Mouse (Mus musculus) forebrain, embryonic 13.5 days (tissue): ENCODE results near the gene Fem1a. TPM values are rescaled to one million over a fixed set of nuclear protein-coding genes. Genes with fewer than 3 reads are reported as not detected.

Experiments
- ATAC-seq: fragments of 200-750 bp; cut with Nextera tagmentation; 2 replicates; pipeline ENCODE4 v1.8.0; 2017
- H3K27ac ChIP-seq: fragments of 300-500 bp; sonication (generic); 2 replicates; pipeline ENCODE4 v1.5.1; 2015; ENCODE audit warnings: inconsistent platforms, mild to moderate bottlenecking, moderate library complexity
- H3K27me3 ChIP-seq: fragments of 300-500 bp; sonication (generic); 2 replicates; pipeline ENCODE4 v1.6.1; 2015; ENCODE audit warnings: mild to moderate bottlenecking, inconsistent platforms
- H3K36me3 ChIP-seq: fragments of 300-500 bp; sonication (generic); 2 replicates; pipeline ENCODE4 v1.6.1; 2015; ENCODE audit warnings: mild to moderate bottlenecking, inconsistent platforms; ENCODE audit not compliant: poor library complexity, severe bottlenecking
- H3K4me1 ChIP-seq: fragments of 300-500 bp; sonication (generic); 2 replicates; pipeline ENCODE4 v1.6.1; 2015; ENCODE audit warnings: inconsistent platforms
- H3K4me2 ChIP-seq: fragments of 300-500 bp; sonication (generic); 2 replicates; pipeline ENCODE4 v1.6.1; 2015; ENCODE audit warnings: inconsistent platforms, mild to moderate bottlenecking, moderate library complexity
- H3K4me3 ChIP-seq: fragments of 300-500 bp; sonication (generic); 2 replicates; pipeline ENCODE4 v1.5.1; 2015; ENCODE audit warnings: mild to moderate bottlenecking, inconsistent platforms
- H3K9ac ChIP-seq: fragments of 300-500 bp; sonication (generic); 2 replicates; pipeline ENCODE4 v1.6.1; 2015; ENCODE audit warnings: mild to moderate bottlenecking, inconsistent platforms
- H3K9me3 ChIP-seq: fragments of 300-500 bp; sonication (generic); replicated peaks from 2 replicates; pipeline ENCODE4 v1.6.1; 2016; ENCODE audit warnings: inconsistent platforms
- WGBS: fragments of 180-500 bp; shearing (Covaris S2); methylation state at CpG from one replicate; pipeline ENCODE4 v1.1.7; 2015; 5-methylcytosine and 5-hydroxymethylcytosine counted together
- polyA plus RNA-seq: library from polyadenylated mRNA; unstranded; fragments of >200 nt; fragmentation: Nextera tagmentation; extraction: Ambion mirVana; gene quantifications from 2 replicates; pipeline ENCODE4 v1.2.1, GENCODE M21; 2015

The Fem1a gene
- polyA plus RNA-seq, 1 experiment from 2014 or later, result 16.5 TPM

DNA sequence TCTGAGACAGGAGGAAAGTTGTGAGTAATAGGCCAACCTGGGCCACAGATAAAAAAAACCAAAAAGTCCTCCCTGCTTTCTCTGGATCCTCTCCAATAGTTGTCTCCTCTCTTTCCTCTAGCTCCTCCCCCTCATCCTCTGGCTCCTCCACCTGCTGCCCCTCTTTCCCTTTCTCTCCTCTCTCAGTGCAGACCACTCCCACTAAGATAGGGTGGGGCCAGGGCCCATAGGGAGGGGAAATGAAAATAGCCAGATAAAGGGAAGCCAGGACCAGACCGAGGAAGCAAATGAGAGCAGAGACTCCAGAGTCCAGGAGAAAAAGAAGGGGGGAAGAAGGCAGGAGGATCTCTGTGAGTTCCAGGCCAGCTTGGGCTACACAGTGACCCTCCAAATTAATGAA, 31.7 kb upstream of the Fem1a start:
- no peaks in the 10 kb centered on the region for H3K27me3 ChIP-seq
- H3K9me3 ChIP-seq, result no peaks in the 10 kb centered on the region
- ATAC-seq, result no peak
- no peaks in the 10 kb centered on the region for H3K4me1 ChIP-seq
- H3K36me3 ChIP-seq, result no peaks in the 10 kb centered on the region
- H3K4me3 ChIP-seq, result no peak overlapping the region
- no peak overlapping the region for H3K9ac ChIP-seq
- no peak overlapping the region for H3K27ac ChIP-seq
- H3K4me2 ChIP-seq, result no peak overlapping the region
- WGBS, result 38% methylated on average over 1 of the region's 1 CpGs

DNA sequence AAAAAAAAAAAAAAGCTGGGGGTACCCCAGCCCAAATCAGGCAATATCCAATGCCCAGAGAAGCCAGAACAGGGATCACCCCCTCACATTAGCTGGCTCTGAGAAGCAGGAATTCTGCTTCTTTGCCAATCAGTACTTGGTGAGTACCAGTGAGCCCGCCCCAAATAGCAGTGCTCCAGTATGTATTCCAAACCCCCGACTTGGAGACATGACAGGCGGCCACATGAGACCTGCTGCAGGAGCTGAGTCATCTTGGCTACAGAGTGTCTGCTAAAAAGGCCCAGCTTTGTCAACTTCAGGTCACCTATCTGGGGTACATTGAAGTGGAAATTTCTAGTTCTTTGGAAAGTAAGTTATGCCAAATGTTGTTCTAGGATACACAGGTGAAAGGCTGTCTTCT, 30.0 kb upstream of the Fem1a start:
- 71% methylated on average over 3 of the region's 3 CpGs for WGBS
- no peak overlapping the region for H3K27ac ChIP-seq
- ATAC-seq, result no peak
- no peaks in the 10 kb centered on the region for H3K36me3 ChIP-seq
- H3K4me1 ChIP-seq, result no peaks in the 10 kb centered on the region
- H3K9me3 ChIP-seq, result no peaks in the 10 kb centered on the region
- no peaks in the 10 kb centered on the region for H3K27me3 ChIP-seq
- H3K4me3 ChIP-seq, result no peak overlapping the region
- no peak overlapping the region for H3K4me2 ChIP-seq
- H3K9ac ChIP-seq, result no peak overlapping the region

DNA sequence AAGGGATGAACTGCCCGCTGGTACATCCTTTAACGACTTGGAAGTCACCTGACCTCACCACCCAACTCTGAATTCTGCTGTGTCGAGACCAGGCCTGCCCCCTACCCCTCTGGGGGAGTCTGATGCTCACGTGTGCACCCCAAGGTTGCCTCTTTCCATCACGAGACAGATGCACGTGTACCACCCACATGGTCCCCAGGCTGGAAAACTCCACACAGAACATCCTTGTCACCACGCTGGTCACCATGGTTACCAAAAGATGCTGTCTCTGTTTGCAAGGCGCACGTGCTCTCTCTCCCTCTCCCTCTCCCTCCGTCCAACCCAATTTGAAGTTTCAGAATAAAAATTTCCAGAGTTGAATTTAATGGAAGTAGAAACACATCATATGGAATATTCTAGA, 26.7 kb upstream of the Fem1a start:
- H3K4me2 ChIP-seq, result no peak overlapping the region
- no peaks in the 10 kb centered on the region for H3K27me3 ChIP-seq
- H3K36me3 ChIP-seq, result no peaks in the 10 kb centered on the region
- H3K9ac ChIP-seq, result no peak overlapping the region
- H3K9me3 ChIP-seq, result no peaks in the 10 kb centered on the region
- no peak overlapping the region for H3K27ac ChIP-seq
- H3K4me3 ChIP-seq, result no peak overlapping the region
- WGBS, result 59% methylated on average over 10 of the region's 10 CpGs
- no peak for ATAC-seq
- H3K4me1 ChIP-seq, result peaks cover 11% of the 10 kb centered on the region

DNA sequence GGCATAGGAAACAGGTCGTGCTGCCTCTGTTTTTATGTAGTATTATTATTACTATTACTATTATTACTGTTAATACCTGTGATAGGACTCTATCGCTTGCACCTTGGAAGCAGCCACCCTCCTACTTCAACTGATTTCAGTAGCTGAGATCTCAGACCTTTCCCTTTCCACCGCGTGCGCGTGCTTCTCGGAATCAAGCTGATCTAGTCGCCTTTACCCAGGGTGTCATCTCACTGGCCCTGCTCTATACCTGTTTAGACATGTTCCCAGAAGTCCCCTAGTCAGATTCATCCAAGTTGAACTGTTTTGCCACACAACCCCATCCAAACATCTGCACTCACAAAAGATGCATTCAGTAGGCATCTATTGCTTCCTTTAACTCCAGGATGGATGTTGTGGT, 23.2 kb upstream of the Fem1a start:
- 0 out of 2 replicates have a peak overlapping the region, but pooled peaks have one; percentile 12 for H3K4me3 ChIP-seq
- peaks cover 15% of the 10 kb centered on the region for H3K4me1 ChIP-seq
- peak overlapping the region; percentile 48 for H3K4me2 ChIP-seq
- H3K9ac ChIP-seq, result peak overlapping the region; percentile 24; the same call in 1 of the 2 replicates
- no peaks in the 10 kb centered on the region for H3K36me3 ChIP-seq
- peak overlapping the region; percentile 32; the same call in 1 of the 2 replicates for H3K27ac ChIP-seq
- ATAC-seq, result no peak; the same call in 1 of the 2 replicates
- no peaks in the 10 kb centered on the region for H3K9me3 ChIP-seq
- H3K27me3 ChIP-seq, result no peaks in the 10 kb centered on the region
- 60% methylated on average over 8 of the region's 8 CpGs for WGBS

DNA sequence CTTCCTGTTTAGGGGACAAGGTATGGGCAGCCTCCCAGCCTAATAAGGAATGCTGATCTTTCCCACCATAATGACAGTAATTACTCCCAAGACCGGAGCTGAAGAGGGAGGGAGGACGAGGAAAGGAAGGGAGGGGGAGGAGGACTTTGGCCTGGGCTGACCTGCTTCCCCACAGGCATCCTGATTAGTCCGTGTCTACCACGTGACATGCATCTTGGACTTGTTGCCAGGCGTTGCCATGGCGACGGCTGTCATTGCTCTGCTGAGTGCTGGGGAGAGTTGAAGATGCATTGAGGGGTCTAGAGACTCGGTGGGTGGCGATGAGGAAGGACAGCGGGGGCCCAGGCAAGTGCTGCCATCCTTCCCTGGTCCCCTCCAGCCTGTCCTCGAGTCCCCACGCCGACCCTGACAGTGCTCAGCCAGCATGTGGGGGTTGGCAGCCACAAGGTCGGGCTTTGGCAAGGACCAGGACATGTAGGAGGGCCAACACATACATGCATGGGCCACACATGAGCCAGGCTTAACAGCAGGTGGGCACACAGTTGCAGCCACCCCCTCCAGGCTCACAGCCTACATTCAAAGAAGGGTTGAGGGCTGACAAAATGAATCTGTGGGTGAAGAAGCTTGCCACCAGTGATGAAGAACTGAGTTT, 22.7 kb upstream of the Fem1a start:
- peak overlapping the region; percentile 12 for H3K4me3 ChIP-seq
- peak overlapping the region; percentile 48 for H3K4me2 ChIP-seq
- no peaks in the 10 kb centered on the region for H3K36me3 ChIP-seq
- H3K9me3 ChIP-seq, result no peaks in the 10 kb centered on the region
- no peaks in the 10 kb centered on the region for H3K27me3 ChIP-seq
- WGBS, result 4% methylated on average over 14 of the region's 14 CpGs
- H3K27ac ChIP-seq, result peak overlapping the region; percentile 74
- peak overlapping the region; percentile 30; the same call in 1 of the 2 replicates for H3K9ac ChIP-seq
- ATAC-seq, result peak; percentile 94
- peaks cover 15% of the 10 kb centered on the region for H3K4me1 ChIP-seq

DNA sequence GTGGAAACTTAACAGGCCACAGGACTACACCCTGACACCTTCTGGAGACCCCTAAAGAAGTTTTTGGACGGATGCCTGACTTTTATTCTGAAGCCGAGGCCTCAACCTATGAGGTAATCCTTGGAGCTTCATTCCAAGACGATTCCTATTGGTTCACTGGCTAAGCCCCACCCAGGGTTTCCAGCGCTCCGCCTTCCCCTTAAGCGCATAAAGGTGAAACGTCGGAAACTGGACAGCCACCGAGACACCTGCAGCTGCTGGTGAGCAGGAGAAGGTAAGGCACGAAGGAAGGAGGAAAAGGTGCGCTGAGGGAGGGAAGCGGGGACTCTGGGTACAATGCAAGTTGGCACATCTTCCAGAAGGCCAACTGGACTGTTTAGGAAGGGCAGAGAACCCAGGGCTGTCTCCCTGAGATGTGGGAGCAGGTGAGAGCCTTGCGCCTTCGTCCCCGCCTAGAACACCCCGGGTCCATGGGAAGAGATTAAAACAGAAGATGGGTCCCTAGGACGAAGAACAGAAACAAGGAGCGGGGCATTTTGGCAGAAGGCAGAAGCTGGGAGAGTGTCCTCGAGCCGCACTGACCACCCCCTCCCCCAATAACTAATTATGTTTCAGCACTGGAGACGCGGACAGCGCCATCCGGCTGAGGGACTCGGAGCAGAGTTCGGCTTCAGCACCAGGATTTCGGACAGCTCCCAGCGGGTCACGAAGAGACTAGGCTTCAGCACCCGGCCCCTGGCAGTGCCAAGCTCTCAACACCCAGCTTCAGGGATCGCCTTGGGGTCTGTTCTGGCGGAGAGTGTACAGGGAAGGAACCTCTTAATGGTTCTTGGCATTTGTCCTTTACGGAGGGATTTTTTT, 14.8 kb upstream of the Fem1a start:
- H3K9me3 ChIP-seq, result no peaks in the 10 kb centered on the region
- H3K27me3 ChIP-seq, result peaks cover 24% of the 10 kb centered on the region
- H3K4me1 ChIP-seq, result 0 out of 2 replicates have a peak, but pooled peaks cover 4% of the 10 kb centered on the region
- no peaks in the 10 kb centered on the region for H3K36me3 ChIP-seq
- ATAC-seq, result peak; percentile 80
- WGBS, result under 1% methylated on average over 33 of the region's 33 CpGs
- H3K4me3 ChIP-seq, result peak overlapping the region; percentile 45
- H3K4me2 ChIP-seq, result peak overlapping the region; percentile 57
- peak overlapping the region; percentile 58 for H3K9ac ChIP-seq
- no peak overlapping the region for H3K27ac ChIP-seq

DNA sequence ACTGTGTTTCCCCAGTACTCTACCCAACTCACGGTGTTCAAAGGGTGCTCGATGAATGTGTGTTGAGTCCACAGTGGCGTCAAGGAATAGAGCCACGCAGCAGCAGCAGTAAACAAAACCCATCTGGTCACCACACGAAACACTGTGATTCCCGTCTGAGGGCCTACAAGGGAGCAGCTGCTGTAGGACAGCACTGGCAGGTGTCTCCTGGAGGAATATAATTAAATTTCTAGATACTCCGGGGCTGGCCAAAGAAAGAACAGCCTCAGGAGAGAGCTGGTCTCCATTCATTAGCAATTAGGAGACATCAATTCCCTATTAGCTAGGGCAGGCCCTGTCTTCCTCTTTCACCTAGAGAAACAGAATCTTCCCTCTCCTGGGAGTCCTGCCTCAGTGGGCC, 11.0 kb upstream of the Fem1a start:
- Histone ChIP-seq H3K27me3 (peaks cover 26% of the 10 kb centered on the region), H3K4me2 (no peak overlapping the region), H3K27ac (no peak overlapping the region), H3K36me3 (no peaks in the 10 kb centered on the region), H3K9ac (no peak overlapping the region), H3K4me3 (no peak overlapping the region), H3K9me3 (no peaks in the 10 kb centered on the region), H3K4me1 (peaks cover 3% of the 10 kb centered on the region; the same call in 1 of the 2 replicates)
- no peak for ATAC-seq
- WGBS, result 49% methylated on average over 7 of the region's 7 CpGs

DNA sequence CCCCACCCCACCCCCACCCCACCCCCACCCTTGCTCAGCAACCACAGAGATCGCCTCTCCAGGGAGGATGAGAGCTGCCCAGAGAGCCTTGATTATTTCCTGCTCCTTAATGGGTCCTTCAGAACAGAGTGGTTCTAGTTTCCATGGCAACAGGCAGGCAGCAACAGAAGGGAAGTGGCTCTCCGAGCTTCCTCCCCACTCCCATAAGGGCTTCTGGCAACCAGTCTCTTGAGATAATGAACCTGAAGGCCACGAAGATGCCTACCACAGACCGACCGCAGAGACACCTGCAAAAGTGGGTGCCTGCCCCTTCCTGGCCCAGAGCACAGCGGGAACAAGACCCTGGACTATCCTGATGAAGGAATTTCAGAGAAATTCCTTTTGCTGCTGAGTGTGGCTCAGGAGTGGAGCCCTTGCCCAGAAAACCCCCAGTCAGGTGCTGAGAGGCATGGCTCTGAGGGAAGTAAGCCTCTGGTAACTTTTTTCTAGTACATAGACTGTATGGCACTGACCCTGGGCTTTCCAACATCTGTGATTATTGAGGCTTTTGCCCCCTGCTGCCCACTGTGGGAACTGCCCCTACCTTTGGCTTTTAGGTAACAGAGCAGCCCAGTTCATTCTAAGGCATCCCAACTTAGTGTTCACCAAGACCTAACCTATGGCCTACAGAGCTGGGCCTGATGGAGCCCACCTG, 5.3 kb upstream of the Fem1a start:
- peak overlapping the region; percentile 45 for H3K4me2 ChIP-seq
- 14% methylated on average over 6 of the region's 6 CpGs for WGBS
- no peak overlapping the region for H3K4me3 ChIP-seq
- no peaks in the 10 kb centered on the region for H3K36me3 ChIP-seq
- no peak overlapping the region for H3K9ac ChIP-seq
- ATAC-seq, result peak; percentile 41
- peak overlapping the region; percentile 78 for H3K27ac ChIP-seq
- H3K27me3 ChIP-seq, result 0 out of 2 replicates have a peak, but pooled peaks cover 5% of the 10 kb centered on the region
- H3K4me1 ChIP-seq, result peaks cover 17% of the 10 kb centered on the region
- no peaks in the 10 kb centered on the region for H3K9me3 ChIP-seq

DNA sequence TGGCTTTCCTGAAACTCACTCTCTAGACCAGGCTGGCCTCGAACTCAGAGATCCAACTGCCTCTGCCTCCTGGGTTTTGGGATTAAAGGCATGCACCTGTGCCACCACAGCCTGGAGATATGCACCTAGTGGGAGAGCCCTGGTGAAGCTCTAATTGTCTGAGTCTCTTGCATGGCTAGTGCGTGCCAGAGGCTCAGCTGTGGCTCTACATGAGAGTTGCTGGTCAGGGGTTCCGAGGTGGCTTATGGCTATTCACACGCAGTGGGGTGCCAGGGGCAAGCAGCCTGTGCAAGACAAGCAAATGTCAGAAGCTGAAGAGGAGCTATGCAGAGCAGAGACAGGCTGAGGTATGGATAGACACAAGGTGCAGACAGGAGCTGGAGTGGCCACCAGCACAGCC, 1.9 kb upstream of the Fem1a start:
- H3K9ac ChIP-seq, result no peak overlapping the region
- H3K4me2 ChIP-seq, result no peak overlapping the region

DNA sequence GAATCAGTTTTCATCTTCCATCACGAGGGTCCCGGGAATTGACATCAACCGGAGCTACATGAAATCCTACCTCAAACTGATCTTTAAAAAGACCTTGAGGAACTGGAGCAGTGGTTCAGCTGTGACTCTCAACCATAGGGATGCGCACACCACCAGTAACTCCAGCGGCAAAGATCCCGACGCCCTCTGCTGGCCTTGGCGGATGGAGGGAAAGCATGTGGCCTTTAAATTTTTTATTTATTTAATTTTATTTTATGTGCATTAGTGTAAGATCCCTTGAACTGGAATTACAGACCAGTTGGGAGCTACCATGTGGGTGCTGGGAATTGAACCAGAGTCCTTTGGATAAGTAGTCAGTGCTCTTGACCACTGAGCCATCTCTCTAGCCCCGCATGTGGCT, 1.2 kb upstream of the Fem1a start:
- H3K36me3 ChIP-seq, result peaks cover 29% of the 10 kb centered on the region
- peaks cover 50% of the 10 kb centered on the region for H3K4me1 ChIP-seq
- no peaks in the 10 kb centered on the region for H3K9me3 ChIP-seq
- H3K27ac ChIP-seq, result peak overlapping the region; percentile 46
- 25% methylated on average over 9 of the region's 9 CpGs for WGBS
- peak overlapping the region; percentile 31 for H3K9ac ChIP-seq
- ATAC-seq, result 0 out of 2 replicates have a peak, but pooled peaks have one; percentile 1
- H3K27me3 ChIP-seq, result no peaks in the 10 kb centered on the region
- H3K4me3 ChIP-seq, result peak overlapping the region; percentile 72
- peak overlapping the region; percentile 77 for H3K4me2 ChIP-seq

More for the DNA sequence above, 1.9 kb upstream of the Fem1a start:
- no peak overlapping the region for H3K27ac ChIP-seq
- no peak for ATAC-seq
- no peaks in the 10 kb centered on the region for H3K27me3 ChIP-seq
- H3K9me3 ChIP-seq, result no peaks in the 10 kb centered on the region
- peaks cover 43% of the 10 kb centered on the region for H3K4me1 ChIP-seq
- H3K36me3 ChIP-seq, result peaks cover 22% of the 10 kb centered on the region
- no peak overlapping the region for H3K4me3 ChIP-seq
- WGBS, result 77% methylated on average over 4 of the region's 4 CpGs

DNA sequence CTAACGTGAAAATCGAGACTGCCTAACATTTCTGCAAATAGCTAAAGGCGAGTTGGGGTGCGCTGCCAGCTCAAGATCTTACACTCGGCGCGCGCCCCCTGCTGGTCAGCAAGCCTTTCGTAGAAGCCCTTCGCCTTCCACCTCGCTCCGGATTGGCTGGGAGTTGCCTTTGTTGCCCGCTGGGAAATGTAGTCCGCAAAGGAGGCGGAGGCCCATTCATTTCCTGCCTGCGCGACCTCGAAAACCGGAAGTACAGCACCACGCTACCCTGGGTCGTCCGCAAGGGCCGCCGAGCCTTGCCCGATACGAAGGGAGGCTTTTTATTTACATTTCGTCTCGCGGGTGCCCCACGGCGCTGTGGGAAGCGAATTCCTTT, 759 bp upstream of the Fem1a start:
- H3K4me1 ChIP-seq, result peaks cover 49% of the 10 kb centered on the region
- WGBS, result under 1% methylated on average over 32 of the region's 32 CpGs
- H3K27me3 ChIP-seq, result no peaks in the 10 kb centered on the region

More for the DNA sequence above, 759 bp upstream of the Fem1a start:
- Histone ChIP-seq H3K27ac (peak overlapping the region; percentile 91), H3K9ac (peak overlapping the region; percentile 52), H3K4me3 (peak overlapping the region; percentile 72), H3K9me3 (no peaks in the 10 kb centered on the region), H3K36me3 (peaks cover 33% of the 10 kb centered on the region), H3K4me2 (peak overlapping the region; percentile 77)
- ATAC-seq, result peak; percentile 94
